Mouse (Mus musculus): ENCODE results near the gene Olfr205.
"Not testable (repeated sequence)": the region's sequence is repeated elsewhere in the genome, so short reads cannot be mapped to it uniquely, and the experiment has no call there.

Olfr205 gene

GRCm38 (mm10) chr16:59331038-59331437 is at the start of gene Olfr205:
TSS of gene Olfr205 (minus strand) at chr16:59331138.
- DNase-seq (ENCODE audit: extremely low spot score, low spot score) = no peak

GRCm38 (mm10) chr16:59363893-59364292 is 33.0 kb upstream of the Olfr205 start, which contains the start of gene Olfr209:
TSS of gene Olfr209 (minus strand) at chr16:59363993.
- no peak for DNase-seq (ENCODE audit: extremely low spot score, low spot score)

GRCm38 (mm10) chr16:59349146-59349545 is 18.2 kb upstream of the Olfr205 start, which contains the start of gene Olfr206:
TSS of gene Olfr206 (minus strand) at chr16:59349246.
- DNase-seq (ENCODE audit: extremely low spot score, low spot score) = no peak

GRCm38 (mm10) chr16:59323262-59323661 is 7.7 kb downstream of the Olfr205 start:
- DNase-seq (ENCODE audit: extremely low spot score, low spot score) = not testable (repeated sequence)

- DNase-seq (ENCODE audit: extremely low spot score, low spot score) = no peak
Measured at GRCm38 (mm10) chr16:59318148-59318547, 12.8 kb downstream of the Olfr205 start, which contains the start of gene Olfr204. TSS of gene Olfr204 (minus strand) at chr16:59318248.

GRCm38 (mm10) chr16:59298581-59298980 is 32.4 kb downstream of the Olfr205 start, which contains the start of gene Olfr203:
TSS of gene Olfr203 (plus strand) at chr16:59298881.
- DNase-seq (ENCODE audit: extremely low spot score, low spot score) = no peak

- not testable (repeated sequence) for DNase-seq (ENCODE audit: extremely low spot score, low spot score)
Measured at GRCm38 (mm10) chr16:59287576-59287975, 43.4 kb downstream of the Olfr205 start.

- no peak for DNase-seq (ENCODE audit: extremely low spot score, low spot score)
Measured at GRCm38 (mm10) chr16:59286693-59287092, 44.2 kb downstream of the Olfr205 start, which contains the start of gene Olfr202. TSS of gene Olfr202 (minus strand) at chr16:59286793.

GRCm38 (mm10) chr16:59283476-59283875 is 47.5 kb downstream of the Olfr205 start:
- DNase-seq (ENCODE audit: extremely low spot score, low spot score) = no peak

- no peak for DNase-seq (ENCODE audit: extremely low spot score, low spot score)
Measured at GRCm38 (mm10) chr16:59280542-59280941, 50.4 kb downstream of the Olfr205 start.
